21 mouse cellular contexts compared by ENCODE assay signal in genomic region chr11:19264798-19265671, GRCm38 (mm10).
DNase-seq lines count a peak whose midpoint lies in the region; ATAC-seq and TF ChIP-seq lines count a peak whose summit lies in the region.
"Had no signal": no experiment of that assay in that cellular context is flagged by ENCODE, and none has a peak within 500 bp of the region (broad histone marks: within the 10 kb centered on the region; RNA-seq: fewer than 3 reads in every experiment).

No protein-coding gene starts in this region.

- TF ChIP-seq CTCF in forebrain, postnatal 0 days (IDR thresholded peaks at IDR 0.05; ENCODE audit: low read depth), result no peak

- H3K4me2 ChIP-seq in forebrain, postnatal 0 days (ENCODE audit: low read depth), result no peak overlapping the region
- no peak overlapping the region for H3K4me2 ChIP-seq in neural tube, embryonic 13.5 days
- 0 out of 2 replicates have a peak overlapping the region, but pooled peaks have one; percentile 10 for H3K4me2 ChIP-seq in midbrain, embryonic 15.5 days
- H3K4me2 ChIP-seq: stomach, embryonic 15.5 days had no signal

- DNase-seq in forebrain, postnatal 0 days, result no peak
- no peak for DNase-seq in forebrain, embryonic 10.5 days (ENCODE audit: extremely low spot score, low spot score)
- no peak for DNase-seq in neural tube, embryonic 10.5 days (ENCODE audit: extremely low spot score, low spot score)
- DNase-seq in lung, postnatal 4 days, result no peak
- no peak for DNase-seq in MN1 (ENCODE audit: low spot score)
- DNase-seq: adrenal gland, postnatal 36 days; B cell, adult 2 months; cerebellum, adult 2 months; cerebellum, postnatal 36 days; gastrocnemius, postnatal 25 days; heart, adult 2 months; heart, postnatal 4 days; kidney, adult 11 months; liver; lung, postnatal 10 days; right cerebral cortex, postnatal 25 days; thymus, adult 2 months had no signal

- 67% methylated on average over 18 of the region's 18 CpGs for WGBS in forebrain, postnatal 0 days
- WGBS in forebrain, embryonic 10.5 days, result 80% methylated on average over 18 of the region's 18 CpGs
- 54% methylated on average over 18 of the region's 18 CpGs for WGBS in neural tube, embryonic 13.5 days
- 49% methylated on average over 18 of the region's 18 CpGs for WGBS in midbrain, embryonic 15.5 days

- no peak overlapping the region for H3K4me3 ChIP-seq in forebrain, postnatal 0 days (ENCODE audit: low read depth, low read length)
- no peak overlapping the region for H3K4me3 ChIP-seq in forebrain, embryonic 10.5 days
- no peak overlapping the region for H3K4me3 ChIP-seq in neural tube, embryonic 13.5 days
- no peak overlapping the region for H3K4me3 ChIP-seq in midbrain, embryonic 15.5 days
- H3K4me3 ChIP-seq: heart, adult 2 months; stomach, embryonic 15.5 days had no signal

- peak; percentile 36; the same call in 1 of the 2 replicates for ATAC-seq in forebrain, postnatal 0 days
- peak; percentile 82 for ATAC-seq in neural tube, embryonic 13.5 days (ENCODE audit: low read depth)
- ATAC-seq in midbrain, embryonic 15.5 days (replicated peaks), result peak; percentile 76

- H3K27ac ChIP-seq in forebrain, postnatal 0 days (ENCODE audit: low read depth, low read length), result no peak overlapping the region
- no peak overlapping the region for H3K27ac ChIP-seq in forebrain, embryonic 10.5 days
- peak overlapping the region; percentile 35; the same call in 1 of the 2 replicates for H3K27ac ChIP-seq in neural tube, embryonic 13.5 days (replicated peaks)
- no peak overlapping the region for H3K27ac ChIP-seq in midbrain, embryonic 15.5 days
- H3K27ac ChIP-seq: heart, adult 2 months; kidney, postnatal 0 days; stomach, embryonic 15.5 days had no signal

- H3K36me3 ChIP-seq in forebrain, postnatal 0 days (ENCODE audit: insufficient read depth), result no peaks in the 10 kb centered on the region
- no peaks in the 10 kb centered on the region for H3K36me3 ChIP-seq in forebrain, embryonic 10.5 days (replicated peaks)
- H3K36me3 ChIP-seq in neural tube, embryonic 13.5 days, result no peaks in the 10 kb centered on the region
- H3K36me3 ChIP-seq in midbrain, embryonic 15.5 days (replicated peaks), result no peaks in the 10 kb centered on the region
- H3K36me3 ChIP-seq: stomach, embryonic 15.5 days had no signal

- no peaks in the 10 kb centered on the region for H3K4me1 ChIP-seq in forebrain, postnatal 0 days (ENCODE audit: insufficient read depth)
- no peaks in the 10 kb centered on the region for H3K4me1 ChIP-seq in forebrain, embryonic 10.5 days
- peaks cover 4% of the 10 kb centered on the region; the same call in 1 of the 2 replicates for H3K4me1 ChIP-seq in neural tube, embryonic 13.5 days (replicated peaks)
- no peaks in the 10 kb centered on the region for H3K4me1 ChIP-seq in midbrain, embryonic 15.5 days
- H3K4me1 ChIP-seq: stomach, embryonic 15.5 days had no signal

- no peaks in the 10 kb centered on the region for H3K9me3 ChIP-seq in forebrain, postnatal 0 days (ENCODE audit: low read length)
- no peaks in the 10 kb centered on the region; the same call in 1 of the 2 replicates for H3K9me3 ChIP-seq in forebrain, embryonic 10.5 days
- H3K9me3 ChIP-seq in neural tube, embryonic 13.5 days, result no peaks in the 10 kb centered on the region
- no peaks in the 10 kb centered on the region for H3K9me3 ChIP-seq in midbrain, embryonic 15.5 days
- H3K9me3 ChIP-seq: stomach, embryonic 15.5 days had no signal

- H3K9ac ChIP-seq in forebrain, postnatal 0 days, result no peak overlapping the region
- H3K9ac ChIP-seq in neural tube, embryonic 13.5 days, result no peak overlapping the region
- H3K9ac ChIP-seq in midbrain, embryonic 15.5 days, result no peak overlapping the region
- H3K9ac ChIP-seq: stomach, embryonic 15.5 days had no signal

- no peaks in the 10 kb centered on the region for H3K27me3 ChIP-seq in forebrain, postnatal 0 days (ENCODE audit: insufficient read depth, low read length)
- H3K27me3 ChIP-seq in forebrain, embryonic 10.5 days (ENCODE audit: poor library complexity, severe bottlenecking), result no peaks in the 10 kb centered on the region
- H3K27me3 ChIP-seq in neural tube, embryonic 13.5 days, result no peaks in the 10 kb centered on the region
- no peaks in the 10 kb centered on the region for H3K27me3 ChIP-seq in midbrain, embryonic 15.5 days (replicated peaks)
- H3K27me3 ChIP-seq: stomach, embryonic 15.5 days had no signal
